Mouse (Mus musculus): ENCODE results near the gene Fut2.

Gene Fut2

GRCm38 (mm10) chr7:45609511-45609910, 56.7 kb downstream of the Fut2 start:
- DNase-seq (ENCODE audit: low read depth, low spot score): no peak

GRCm38 (mm10) chr7:45605704-45606289, 60.4 kb downstream of the Fut2 start:
- no peak for DNase-seq (ENCODE audit: low read depth, low spot score)

- no peak for DNase-seq (ENCODE audit: low read depth, low spot score)
These were observed 67.0 kb downstream of the Fut2 start for GRCm38 (mm10) chr7:45598960-45599879.
